Mouse (Mus musculus): Measurements from ENCODE around the gene Plekha7. TPM values are rescaled to one million over a fixed set of nuclear protein-coding genes. Genes with fewer than 3 reads are reported as not detected.

The Plekha7 gene
- polyA plus RNA-seq, 1 experiment from 2014 or later: 4.2 TPM

DNA sequence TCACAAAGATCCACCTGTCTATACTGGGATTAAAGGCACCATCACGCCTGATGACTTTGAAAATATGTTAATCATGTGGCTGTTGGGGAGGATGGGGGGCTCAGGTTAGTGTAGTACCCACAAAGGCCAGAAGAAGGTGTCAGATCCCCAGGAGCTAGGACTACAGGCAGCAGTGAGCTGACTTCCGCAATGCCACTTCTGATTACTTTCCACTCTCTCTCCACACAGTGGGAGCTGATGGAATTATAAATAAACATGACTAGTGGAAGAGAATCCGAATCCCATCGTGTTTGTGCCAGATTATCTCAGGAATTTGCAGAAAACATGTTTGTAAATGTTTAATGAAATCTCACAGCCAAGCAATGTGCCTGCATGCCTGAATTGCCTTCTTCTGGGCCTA lies 46.1 kb downstream of the Plekha7 start:
- Histone ChIP-seq H3K4me1 (ENCODE audit: control insufficient read depth, low read depth, low read length) (no peaks in the 10 kb centered on the region; the same call in 1 of the 2 replicates), H3K27ac (ENCODE audit: low read length) (no peak overlapping the region), H3K9me3 (replicated peaks; ENCODE audit: control insufficient read depth, low read length) (no peaks in the 10 kb centered on the region), H3K36me3 (ENCODE audit: control insufficient read depth, insufficient read depth) (no peaks in the 10 kb centered on the region), H3K4me2 (ENCODE audit: low read depth, low read length) (no peak overlapping the region), H3K4me3 (ENCODE audit: low read depth, low read length) (no peak overlapping the region), H3K27me3 (ENCODE audit: control insufficient read depth, insufficient read depth, low read depth, low read length) (no peaks in the 10 kb centered on the region), H3K9ac (ENCODE audit: low read depth, low read length) (no peak overlapping the region)
- ATAC-seq (ENCODE audit: low read depth): no peak
- WGBS (ENCODE audit: insufficient replicate concordance): 30% methylated on average over 4 of the region's 4 CpGs

DNA sequence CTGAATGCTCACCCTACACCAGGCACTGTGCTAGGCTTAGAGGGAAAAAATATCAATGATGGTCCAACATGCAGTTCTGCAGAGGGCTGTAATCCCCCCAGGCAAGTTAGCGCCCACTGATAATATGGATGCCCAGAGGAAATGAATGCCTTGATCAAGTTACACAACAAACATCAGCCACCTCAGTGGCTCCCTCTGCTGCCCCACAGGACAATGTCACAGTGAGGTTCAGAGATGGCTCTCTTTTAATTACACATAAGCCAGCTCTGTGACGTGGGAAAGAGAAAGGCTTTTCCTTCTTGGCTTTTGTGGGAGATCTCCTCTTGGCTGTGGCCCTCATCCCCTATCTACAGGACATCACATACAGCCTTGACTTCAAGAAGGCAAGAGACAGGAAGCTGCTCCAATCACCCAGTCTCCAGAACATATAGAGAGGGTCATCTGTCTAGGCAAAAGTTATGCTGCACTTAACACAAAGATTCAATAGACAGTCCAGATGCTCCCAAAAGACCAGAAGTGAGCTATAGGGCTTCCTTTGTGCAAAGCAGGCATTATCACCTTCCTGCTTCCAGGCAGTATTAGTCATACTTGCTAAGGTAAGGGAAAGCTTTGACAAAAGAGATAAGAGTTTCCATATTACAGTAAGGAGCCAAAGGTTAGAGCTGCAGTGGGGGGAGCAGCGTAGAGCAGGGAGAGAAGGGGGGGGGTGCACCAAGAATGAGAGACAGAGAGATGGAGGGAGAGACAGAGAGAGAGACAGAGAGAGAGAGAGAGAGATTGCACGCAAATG lies 47.2 kb downstream of the Plekha7 start:
- ATAC-seq (ENCODE audit: low read depth): no peak
- H3K9ac ChIP-seq (ENCODE audit: low read depth, low read length): no peak overlapping the region
- H3K36me3 ChIP-seq (ENCODE audit: control insufficient read depth, insufficient read depth): no peaks in the 10 kb centered on the region
- H3K27ac ChIP-seq (ENCODE audit: low read length): no peak overlapping the region
- no peak overlapping the region for H3K4me2 ChIP-seq (ENCODE audit: low read depth, low read length)
- 55% methylated on average over 4 of the region's 4 CpGs for WGBS (ENCODE audit: insufficient replicate concordance)
- no peaks in the 10 kb centered on the region; the same call in 1 of the 2 replicates for H3K4me1 ChIP-seq (ENCODE audit: control insufficient read depth, low read depth, low read length)
- no peaks in the 10 kb centered on the region for H3K9me3 ChIP-seq (replicated peaks; ENCODE audit: control insufficient read depth, low read length)
- no peaks in the 10 kb centered on the region for H3K27me3 ChIP-seq (ENCODE audit: control insufficient read depth, insufficient read depth, low read depth, low read length)
- H3K4me3 ChIP-seq (ENCODE audit: low read depth, low read length): no peak overlapping the region

DNA sequence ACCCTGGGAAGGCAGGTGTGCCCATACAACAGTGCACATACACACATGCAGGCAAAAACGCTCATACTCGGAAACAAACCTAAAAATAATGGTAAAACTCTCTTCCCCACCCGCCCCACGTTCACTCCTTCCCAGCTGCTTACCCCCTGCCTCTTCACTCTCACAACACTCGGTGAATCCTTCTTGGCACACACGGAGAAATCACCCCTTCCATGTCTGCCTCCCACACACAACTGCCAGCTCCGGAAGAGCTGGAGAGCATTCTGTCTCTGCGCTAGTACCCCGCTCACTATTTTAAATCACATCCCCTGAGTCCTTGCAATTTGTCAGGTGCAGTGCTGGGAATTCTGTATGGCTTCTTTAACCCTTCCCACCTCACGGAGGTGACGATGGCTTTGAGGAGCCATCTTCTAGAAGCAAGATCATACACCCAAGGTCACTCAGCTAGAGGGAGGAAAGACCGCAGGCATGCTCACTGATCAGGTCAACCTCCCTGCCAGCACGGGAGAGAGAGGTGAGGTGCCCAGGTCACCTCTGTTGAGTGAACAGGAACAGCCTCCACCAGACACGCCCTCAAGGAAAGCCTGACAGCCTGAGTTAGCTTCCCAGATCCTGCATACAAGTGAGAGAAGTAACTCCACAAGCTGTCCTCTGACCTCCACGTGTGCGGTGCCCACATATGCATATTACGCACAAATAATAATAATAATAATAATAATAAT lies 49.6 kb downstream of the Plekha7 start:
- Histone ChIP-seq H3K9ac (ENCODE audit: low read depth, low read length) (no peak overlapping the region), H3K9me3 (replicated peaks; ENCODE audit: control insufficient read depth, low read length) (no peaks in the 10 kb centered on the region), H3K4me3 (ENCODE audit: low read depth, low read length) (no peak overlapping the region), H3K27me3 (ENCODE audit: control insufficient read depth, insufficient read depth, low read depth, low read length) (no peaks in the 10 kb centered on the region), H3K36me3 (ENCODE audit: control insufficient read depth, insufficient read depth) (no peaks in the 10 kb centered on the region), H3K27ac (ENCODE audit: low read length) (no peak overlapping the region), H3K4me1 (ENCODE audit: control insufficient read depth, low read depth, low read length) (no peaks in the 10 kb centered on the region; the same call in 1 of the 2 replicates), H3K4me2 (ENCODE audit: low read depth, low read length) (no peak overlapping the region)
- ATAC-seq (ENCODE audit: low read depth): no peak
- 66% methylated on average over 17 of the region's 17 CpGs for WGBS (ENCODE audit: insufficient replicate concordance)

DNA sequence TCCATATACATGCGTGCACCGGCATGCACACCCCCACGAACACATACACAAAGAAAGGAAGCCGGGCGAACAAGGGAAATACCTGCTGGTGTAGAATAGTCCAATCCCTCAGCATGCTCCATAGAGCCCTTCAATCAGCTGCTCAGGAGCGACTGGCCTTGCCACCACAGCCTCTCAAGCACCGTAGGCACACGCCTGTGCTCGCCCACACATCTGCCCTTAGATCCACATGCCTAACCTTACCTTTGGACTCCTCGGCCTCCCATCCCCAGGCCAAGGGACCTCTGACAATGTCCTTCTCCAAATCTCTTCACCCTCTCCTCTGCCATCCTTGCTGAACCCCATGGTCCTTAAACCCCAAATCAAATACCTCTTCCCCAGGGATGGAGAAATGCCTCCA lies 50.2 kb downstream of the Plekha7 start:
- ATAC-seq (ENCODE audit: low read depth): no peak
- 78% methylated on average over 10 of the region's 10 CpGs for WGBS (ENCODE audit: insufficient replicate concordance)
- H3K4me1 ChIP-seq (ENCODE audit: control insufficient read depth, low read depth, low read length): no peaks in the 10 kb centered on the region; the same call in 1 of the 2 replicates

DNA sequence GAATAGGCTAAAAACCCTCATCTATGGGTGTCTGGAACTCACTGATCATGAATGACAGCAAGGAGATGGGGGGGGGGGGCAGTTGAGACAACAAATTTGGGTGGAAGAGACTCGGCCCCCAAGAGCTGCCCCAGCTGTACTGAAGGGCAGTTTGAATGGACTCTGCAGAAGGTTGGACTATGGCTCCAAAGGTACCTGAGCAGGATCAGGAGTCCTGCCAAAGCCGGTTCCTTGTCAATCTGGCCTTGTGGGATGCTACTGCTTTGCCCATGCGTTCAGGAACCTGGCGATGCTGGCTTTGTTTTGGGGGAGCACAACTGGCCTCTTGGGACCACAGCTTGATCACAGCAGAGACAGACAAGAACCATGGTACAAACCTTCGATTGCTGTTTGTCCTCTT lies 52.5 kb downstream of the Plekha7 start:
- Histone ChIP-seq H3K27me3 (ENCODE audit: control insufficient read depth, insufficient read depth, low read depth, low read length) (no peaks in the 10 kb centered on the region), H3K36me3 (ENCODE audit: control insufficient read depth, insufficient read depth) (no peaks in the 10 kb centered on the region), H3K9ac (ENCODE audit: low read depth, low read length) (no peak overlapping the region), H3K9me3 (replicated peaks; ENCODE audit: control insufficient read depth, low read length) (no peaks in the 10 kb centered on the region), H3K4me1 (ENCODE audit: control insufficient read depth, low read depth, low read length) (no peaks in the 10 kb centered on the region), H3K27ac (ENCODE audit: low read length) (no peak overlapping the region), H3K4me2 (ENCODE audit: low read depth, low read length) (no peak overlapping the region), H3K4me3 (ENCODE audit: low read depth, low read length) (no peak overlapping the region)
- 57% methylated on average over 5 of the region's 5 CpGs for WGBS (ENCODE audit: insufficient replicate concordance)
- no peak for ATAC-seq (ENCODE audit: low read depth)

More for the DNA sequence above, 50.2 kb downstream of the Plekha7 start:
- Histone ChIP-seq H3K27ac (ENCODE audit: low read length) (no peak overlapping the region), H3K9me3 (replicated peaks; ENCODE audit: control insufficient read depth, low read length) (no peaks in the 10 kb centered on the region), H3K9ac (ENCODE audit: low read depth, low read length) (no peak overlapping the region), H3K36me3 (ENCODE audit: control insufficient read depth, insufficient read depth) (no peaks in the 10 kb centered on the region), H3K27me3 (ENCODE audit: control insufficient read depth, insufficient read depth, low read depth, low read length) (no peaks in the 10 kb centered on the region), H3K4me2 (ENCODE audit: low read depth, low read length) (no peak overlapping the region), H3K4me3 (ENCODE audit: low read depth, low read length) (no peak overlapping the region)

DNA sequence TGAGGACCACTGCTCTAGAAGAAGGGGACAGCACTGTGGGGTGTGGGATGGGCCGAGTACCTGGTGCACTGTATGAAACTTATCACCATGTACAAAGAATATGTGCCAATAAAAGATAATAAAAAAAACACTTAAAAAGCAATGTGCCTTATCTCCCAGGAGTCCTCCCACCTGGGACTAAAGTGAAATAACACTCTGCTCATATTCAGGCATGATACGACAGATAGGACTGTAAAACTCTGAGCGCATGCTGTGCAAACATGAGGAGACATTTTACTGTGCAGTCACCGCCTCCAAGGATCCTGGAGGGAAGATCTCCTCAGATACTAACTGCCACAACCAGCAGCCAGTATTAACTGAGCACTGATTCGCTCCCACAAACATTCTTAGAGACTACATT lies 53.5 kb downstream of the Plekha7 start:
- H3K27me3 ChIP-seq (ENCODE audit: control insufficient read depth, insufficient read depth, low read depth, low read length): no peaks in the 10 kb centered on the region
- no peaks in the 10 kb centered on the region for H3K4me1 ChIP-seq (ENCODE audit: control insufficient read depth, low read depth, low read length)
- H3K4me2 ChIP-seq (ENCODE audit: low read depth, low read length): no peak overlapping the region
- H3K4me3 ChIP-seq (ENCODE audit: low read depth, low read length): no peak overlapping the region
- H3K27ac ChIP-seq (ENCODE audit: low read length): no peak overlapping the region
- H3K9me3 ChIP-seq (replicated peaks; ENCODE audit: control insufficient read depth, low read length): no peaks in the 10 kb centered on the region
- no peaks in the 10 kb centered on the region for H3K36me3 ChIP-seq (ENCODE audit: control insufficient read depth, insufficient read depth)
- WGBS (ENCODE audit: insufficient replicate concordance): 38% methylated on average over 5 of the region's 5 CpGs
- no peak for ATAC-seq (ENCODE audit: low read depth)
- H3K9ac ChIP-seq (ENCODE audit: low read depth, low read length): no peak overlapping the region

DNA sequence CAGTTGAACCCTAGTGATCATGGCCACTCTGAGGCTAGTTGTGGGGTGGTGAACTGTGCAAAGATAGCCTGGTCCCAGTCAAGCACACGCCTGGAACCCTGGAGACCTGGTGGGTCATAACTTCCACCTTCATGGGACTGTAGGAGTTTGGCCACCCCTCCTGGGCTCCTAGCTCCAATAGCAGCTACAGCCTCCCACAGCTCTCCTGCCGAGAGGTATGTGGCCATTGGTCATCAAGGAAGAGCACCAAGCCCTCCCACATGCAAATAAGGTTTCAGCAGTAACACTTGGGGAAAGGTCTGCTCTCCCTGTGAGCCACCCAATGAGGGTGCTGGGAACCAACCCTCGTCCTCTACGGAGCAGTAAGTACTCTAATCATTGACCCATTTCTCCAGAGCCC lies 55.7 kb downstream of the Plekha7 start:
- H3K9ac ChIP-seq (ENCODE audit: low read depth, low read length): no peak overlapping the region
- H3K4me1 ChIP-seq (ENCODE audit: control insufficient read depth, low read depth, low read length): no peaks in the 10 kb centered on the region
- peak; percentile 11; the same call in 1 of the 2 replicates for ATAC-seq (ENCODE audit: low read depth)
- 46% methylated on average over 4 of the region's 4 CpGs for WGBS (ENCODE audit: insufficient replicate concordance)
- H3K4me3 ChIP-seq (ENCODE audit: low read depth, low read length): no peak overlapping the region
- H3K27me3 ChIP-seq (ENCODE audit: control insufficient read depth, insufficient read depth, low read depth, low read length): no peaks in the 10 kb centered on the region
- no peaks in the 10 kb centered on the region for H3K36me3 ChIP-seq (ENCODE audit: control insufficient read depth, insufficient read depth)
- H3K4me2 ChIP-seq (ENCODE audit: low read depth, low read length): no peak overlapping the region
- H3K27ac ChIP-seq (ENCODE audit: low read length): no peak overlapping the region
- no peaks in the 10 kb centered on the region for H3K9me3 ChIP-seq (replicated peaks; ENCODE audit: control insufficient read depth, low read length)

DNA sequence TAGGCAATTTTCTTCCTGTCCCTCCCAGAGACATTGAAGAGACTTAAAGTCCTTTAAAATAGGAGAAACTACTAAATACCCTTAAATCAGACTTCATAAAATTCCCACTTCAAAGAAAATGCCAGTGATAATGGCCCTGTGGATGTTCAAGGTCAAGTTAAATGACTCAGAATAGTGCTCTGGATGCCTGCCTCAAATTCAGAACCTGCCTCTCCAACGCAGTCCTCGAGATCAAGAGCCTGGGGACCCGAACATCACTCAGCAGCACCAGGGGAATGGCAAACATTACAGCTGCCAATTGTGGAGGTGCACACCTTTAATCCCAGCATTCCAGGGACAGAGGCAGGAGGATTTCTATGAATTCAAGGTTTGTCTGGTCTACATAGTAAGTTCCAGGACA lies 56.7 kb downstream of the Plekha7 start:
- Histone ChIP-seq H3K36me3 (ENCODE audit: control insufficient read depth, insufficient read depth) (no peaks in the 10 kb centered on the region), H3K9me3 (replicated peaks; ENCODE audit: control insufficient read depth, low read length) (no peaks in the 10 kb centered on the region), H3K4me1 (ENCODE audit: control insufficient read depth, low read depth, low read length) (no peaks in the 10 kb centered on the region), H3K4me2 (ENCODE audit: low read depth, low read length) (no peak overlapping the region), H3K27me3 (ENCODE audit: control insufficient read depth, insufficient read depth, low read depth, low read length) (no peaks in the 10 kb centered on the region), H3K9ac (ENCODE audit: low read depth, low read length) (no peak overlapping the region), H3K27ac (ENCODE audit: low read length) (no peak overlapping the region), H3K4me3 (ENCODE audit: low read depth, low read length) (no peak overlapping the region)
- WGBS (ENCODE audit: insufficient replicate concordance): 63% methylated on average over 3 of the region's 3 CpGs
- no peak for ATAC-seq (ENCODE audit: low read depth)

DNA sequence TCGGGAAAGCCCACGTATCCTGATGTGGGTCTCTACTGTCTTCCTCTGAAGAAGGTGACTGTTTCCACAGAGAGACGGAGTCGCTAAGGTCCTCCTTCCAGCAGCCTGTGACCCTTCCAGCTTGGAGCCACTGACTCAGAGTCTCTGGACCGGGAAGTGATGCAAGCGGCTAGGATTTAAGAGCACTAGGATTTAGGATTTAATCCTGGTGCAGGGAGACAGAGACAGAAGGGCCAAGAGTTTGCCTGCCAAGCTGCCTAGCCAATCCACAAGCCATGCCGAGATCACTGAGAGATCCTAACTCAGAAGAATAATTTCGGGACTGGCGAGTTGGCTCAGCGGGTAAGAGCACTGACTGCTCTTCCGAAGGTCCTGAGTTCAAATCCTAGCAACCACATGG lies 59.6 kb downstream of the Plekha7 start:
- 72% methylated on average over 11 of the region's 11 CpGs for WGBS (ENCODE audit: insufficient replicate concordance)
- Histone ChIP-seq H3K9ac (ENCODE audit: low read depth, low read length) (no peak overlapping the region), H3K36me3 (ENCODE audit: control insufficient read depth, insufficient read depth) (no peaks in the 10 kb centered on the region), H3K27me3 (ENCODE audit: control insufficient read depth, insufficient read depth, low read depth, low read length) (no peaks in the 10 kb centered on the region), H3K4me1 (ENCODE audit: control insufficient read depth, low read depth, low read length) (no peaks in the 10 kb centered on the region), H3K4me2 (ENCODE audit: low read depth, low read length) (no peak overlapping the region), H3K27ac (ENCODE audit: low read length) (no peak overlapping the region), H3K4me3 (ENCODE audit: low read depth, low read length) (no peak overlapping the region), H3K9me3 (replicated peaks; ENCODE audit: control insufficient read depth, low read length) (no peaks in the 10 kb centered on the region)
- no peak for ATAC-seq (ENCODE audit: low read depth)

All from liver, embryonic 16.5 days (tissue).